Mouse (Mus musculus): Measurements from ENCODE around the gene Samd4b. TPM values are rescaled to one million over a fixed set of nuclear protein-coding genes. Genes with fewer than 3 reads are reported as not detected.

Gene Samd4b
- polyA plus RNA-seq, 1 experiment from 2014 or later: 33.6 TPM

DNA sequence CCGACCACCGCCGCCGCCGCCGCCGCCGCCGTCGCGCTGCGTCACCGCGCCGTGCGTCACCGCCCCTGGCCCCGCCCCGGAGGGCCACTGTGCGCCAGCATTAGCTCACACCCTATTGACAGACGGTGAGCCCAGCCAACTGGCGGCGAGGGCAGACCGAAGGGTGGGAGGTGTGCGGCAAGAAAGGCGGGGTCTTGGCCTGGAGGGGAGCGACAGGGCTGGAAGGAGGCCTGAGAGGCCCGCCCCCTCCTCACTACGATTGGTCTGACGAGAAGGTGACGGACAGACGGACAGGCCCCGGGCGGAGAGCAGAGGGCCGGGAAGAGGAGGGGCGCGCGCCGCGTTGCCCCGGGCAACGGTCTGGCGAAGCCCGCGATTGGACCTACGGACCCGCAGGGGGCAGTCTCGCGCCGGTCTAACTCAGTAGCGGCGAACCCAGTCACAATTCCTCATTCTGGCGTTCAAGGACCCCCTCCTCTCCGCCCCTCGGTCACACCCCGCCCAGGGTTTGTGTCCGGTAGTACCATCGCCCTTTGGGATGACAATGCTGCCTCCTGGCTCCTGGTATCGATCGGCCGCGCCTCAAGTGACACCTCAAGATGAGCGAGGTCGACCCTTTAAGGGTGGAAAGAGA is 161.6 kb downstream of the Samd4b start:
- H3K9ac ChIP-seq: peak overlapping the region; percentile 98

GRCm38 (mm10) chr7:28435660-28436259 is 162.2 kb downstream of the Samd4b start:
- WGBS: under 1% methylated on average over 27 of the region's 70 CpGs

More for the DNA sequence above, 161.6 kb downstream of the Samd4b start:
- no peaks in the 10 kb centered on the region for H3K9me3 ChIP-seq (replicated peaks)
- H3K36me3 ChIP-seq: peaks cover 19% of the 10 kb centered on the region
- peaks cover 40% of the 10 kb centered on the region for H3K4me1 ChIP-seq
- peak overlapping the region; percentile 86 for H3K27ac ChIP-seq
- under 1% methylated on average over 49 of the region's 64 CpGs for WGBS
- H3K4me2 ChIP-seq: peak overlapping the region; percentile 85
- peak overlapping the region; percentile 94 for H3K4me3 ChIP-seq (replicated peaks)
- ATAC-seq (replicated peaks; ENCODE audit: low FRiP score): peak; percentile 99
- no peaks in the 10 kb centered on the region for H3K27me3 ChIP-seq

GRCm38 (mm10) chr7:28432252-28432651 is 165.7 kb downstream of the Samd4b start:
- H3K4me3 ChIP-seq (replicated peaks): no peak overlapping the region
- no peak overlapping the region for H3K4me2 ChIP-seq
- 89% methylated on average over 2 of the region's 2 CpGs for WGBS
- no peaks in the 10 kb centered on the region for H3K9me3 ChIP-seq (replicated peaks)
- H3K27me3 ChIP-seq: no peaks in the 10 kb centered on the region
- H3K27ac ChIP-seq: no peak overlapping the region
- no peak for ATAC-seq (replicated peaks; ENCODE audit: low FRiP score)
- peaks cover 39% of the 10 kb centered on the region for H3K36me3 ChIP-seq
- H3K4me1 ChIP-seq: peaks cover 36% of the 10 kb centered on the region
- H3K9ac ChIP-seq: no peak overlapping the region

More at GRCm38 (mm10) chr7:28435660-28436259, 162.2 kb downstream of the Samd4b start:
- Histone ChIP-seq H3K4me3 (replicated peaks) (peak overlapping the region; percentile 94), H3K4me2 (peak overlapping the region; percentile 65), H3K36me3 (peaks cover 26% of the 10 kb centered on the region), H3K9ac (peak overlapping the region; percentile 98), H3K9me3 (replicated peaks) (no peaks in the 10 kb centered on the region), H3K4me1 (peaks cover 40% of the 10 kb centered on the region), H3K27ac (peak overlapping the region; percentile 66), H3K27me3 (no peaks in the 10 kb centered on the region)
- ATAC-seq (replicated peaks; ENCODE audit: low FRiP score): peak; percentile 49

DNA sequence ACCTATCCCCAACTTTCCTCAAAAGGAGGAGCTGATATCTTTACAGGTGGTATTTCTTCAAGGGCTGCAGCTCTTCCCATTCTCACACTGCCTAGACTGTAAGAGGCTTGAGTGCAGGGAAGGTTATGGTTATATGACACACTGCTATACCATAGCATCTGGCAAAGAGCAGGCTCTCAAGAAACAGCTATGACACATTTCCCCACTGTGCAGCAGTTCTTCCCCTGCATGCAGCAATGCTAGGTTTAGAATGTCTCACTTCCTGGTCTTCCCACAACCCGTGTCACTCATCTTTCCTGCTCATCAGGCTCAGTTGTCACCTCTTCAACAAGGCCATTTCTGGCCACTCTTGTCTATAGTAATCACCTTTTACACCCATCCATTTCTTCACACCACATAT is 167.4 kb downstream of the Samd4b start:
- Histone ChIP-seq H3K4me3 (replicated peaks) (no peak overlapping the region), H3K4me2 (no peak overlapping the region), H3K27me3 (no peaks in the 10 kb centered on the region), H3K27ac (no peak overlapping the region), H3K9me3 (replicated peaks) (no peaks in the 10 kb centered on the region), H3K4me1 (peaks cover 33% of the 10 kb centered on the region), H3K9ac (no peak overlapping the region), H3K36me3 (peaks cover 43% of the 10 kb centered on the region)
- ATAC-seq (replicated peaks; ENCODE audit: low FRiP score): no peak
- 68% methylated on average over 1 of the region's 1 CpGs for WGBS

- no peak for ATAC-seq (replicated peaks; ENCODE audit: low FRiP score)
- Histone ChIP-seq H3K4me1 (peaks cover 5% of the 10 kb centered on the region; the same call in 1 of the 2 replicates), H3K9ac (no peak overlapping the region), H3K27me3 (no peaks in the 10 kb centered on the region), H3K27ac (no peak overlapping the region), H3K4me2 (no peak overlapping the region), H3K4me3 (replicated peaks) (no peak overlapping the region), H3K36me3 (peaks cover 54% of the 10 kb centered on the region), H3K9me3 (replicated peaks) (no peaks in the 10 kb centered on the region)
Measured at GRCm38 (mm10) chr7:28427738-28428137, 170.2 kb downstream of the Samd4b start.

DNA sequence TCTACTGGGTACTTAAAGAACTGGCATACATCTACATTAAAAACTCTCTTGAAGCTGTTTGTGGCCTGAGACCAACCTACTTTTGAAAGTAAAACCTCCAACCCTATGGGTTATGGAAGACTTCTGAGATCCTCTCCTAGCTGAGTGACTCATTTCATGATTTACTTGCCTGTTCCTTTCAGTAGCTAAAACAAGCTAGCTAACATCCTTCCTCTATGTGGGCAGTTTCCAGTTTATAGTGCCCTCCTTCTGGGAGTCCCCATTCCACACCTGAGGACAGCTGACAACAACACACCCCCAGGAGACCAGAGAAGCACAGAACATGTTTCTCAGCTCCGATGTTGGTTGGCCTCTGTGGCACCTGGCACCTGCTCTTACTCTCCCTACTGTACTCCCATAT is 174.9 kb downstream of the Samd4b start:
- ATAC-seq (replicated peaks; ENCODE audit: low FRiP score): no peak
- H3K36me3 ChIP-seq: peaks cover 76% of the 10 kb centered on the region

GRCm38 (mm10) chr7:28419416-28419815 is 178.5 kb downstream of the Samd4b start:
- no peak overlapping the region for H3K4me3 ChIP-seq (replicated peaks)
- H3K36me3 ChIP-seq: peaks cover 98% of the 10 kb centered on the region
- WGBS: 100% methylated on average over 2 of the region's 2 CpGs
- no peak overlapping the region for H3K4me2 ChIP-seq
- ATAC-seq (replicated peaks; ENCODE audit: low FRiP score): no peak
- no peaks in the 10 kb centered on the region for H3K27me3 ChIP-seq
- 0 out of 2 replicates have a peak, but pooled peaks cover 4% of the 10 kb centered on the region for H3K4me1 ChIP-seq
- H3K9ac ChIP-seq: no peak overlapping the region
- H3K27ac ChIP-seq: no peak overlapping the region
- H3K9me3 ChIP-seq (replicated peaks): no peaks in the 10 kb centered on the region

More for the DNA sequence above, 174.9 kb downstream of the Samd4b start:
- Histone ChIP-seq H3K9me3 (replicated peaks) (no peaks in the 10 kb centered on the region), H3K9ac (no peak overlapping the region), H3K4me2 (no peak overlapping the region), H3K4me3 (replicated peaks) (no peak overlapping the region), H3K4me1 (0 out of 2 replicates have a peak, but pooled peaks cover 4% of the 10 kb centered on the region), H3K27ac (no peak overlapping the region), H3K27me3 (no peaks in the 10 kb centered on the region)
- WGBS: 92% methylated on average over 1 of the region's 1 CpGs

GRCm38 (mm10) chr7:28418096-28418670 is 179.8 kb downstream of the Samd4b start:
- ATAC-seq (replicated peaks; ENCODE audit: low FRiP score): no peak
- Histone ChIP-seq H3K4me3 (replicated peaks) (no peak overlapping the region), H3K4me1 (0 out of 2 replicates have a peak, but pooled peaks cover 4% of the 10 kb centered on the region), H3K9ac (no peak overlapping the region), H3K27me3 (no peaks in the 10 kb centered on the region), H3K4me2 (no peak overlapping the region), H3K36me3 (peaks cover 98% of the 10 kb centered on the region), H3K27ac (no peak overlapping the region), H3K9me3 (replicated peaks) (no peaks in the 10 kb centered on the region)
- WGBS: 74% methylated on average over 8 of the region's 8 CpGs

GRCm38 (mm10) chr7:28417368-28417767 is 180.6 kb downstream of the Samd4b start:
- peaks cover 98% of the 10 kb centered on the region for H3K36me3 ChIP-seq
- H3K27ac ChIP-seq: no peak overlapping the region
- no peak overlapping the region for H3K4me2 ChIP-seq
- no peak for ATAC-seq (replicated peaks; ENCODE audit: low FRiP score)
- no peaks in the 10 kb centered on the region for H3K9me3 ChIP-seq (replicated peaks)
- H3K27me3 ChIP-seq: no peaks in the 10 kb centered on the region
- no peak overlapping the region for H3K4me3 ChIP-seq (replicated peaks)
- H3K9ac ChIP-seq: no peak overlapping the region
- 0 out of 2 replicates have a peak, but pooled peaks cover 4% of the 10 kb centered on the region for H3K4me1 ChIP-seq

- Histone ChIP-seq H3K4me3 (replicated peaks) (no peak overlapping the region), H3K36me3 (peaks cover 98% of the 10 kb centered on the region)
- 90% methylated on average over 4 of the region's 4 CpGs for WGBS
Measured at GRCm38 (mm10) chr7:28412826-28413225, 185.1 kb downstream of the Samd4b start.

GRCm38 (mm10) chr7:28410841-28411475 is 187.0 kb downstream of the Samd4b start:
- ATAC-seq (replicated peaks; ENCODE audit: low FRiP score): no peak
- Histone ChIP-seq H3K4me1 (no peaks in the 10 kb centered on the region), H3K36me3 (peaks cover 99% of the 10 kb centered on the region), H3K9me3 (replicated peaks) (no peaks in the 10 kb centered on the region), H3K9ac (no peak overlapping the region), H3K4me2 (no peak overlapping the region), H3K27ac (no peak overlapping the region), H3K4me3 (replicated peaks) (no peak overlapping the region), H3K27me3 (no peaks in the 10 kb centered on the region)
- 81% methylated on average over 3 of the region's 3 CpGs for WGBS

More at GRCm38 (mm10) chr7:28412826-28413225, 185.1 kb downstream of the Samd4b start:
- Histone ChIP-seq H3K27me3 (no peaks in the 10 kb centered on the region), H3K27ac (no peak overlapping the region), H3K9me3 (replicated peaks) (no peaks in the 10 kb centered on the region), H3K4me2 (no peak overlapping the region), H3K4me1 (no peaks in the 10 kb centered on the region), H3K9ac (no peak overlapping the region)
- no peak for ATAC-seq (replicated peaks; ENCODE audit: low FRiP score)

DNA sequence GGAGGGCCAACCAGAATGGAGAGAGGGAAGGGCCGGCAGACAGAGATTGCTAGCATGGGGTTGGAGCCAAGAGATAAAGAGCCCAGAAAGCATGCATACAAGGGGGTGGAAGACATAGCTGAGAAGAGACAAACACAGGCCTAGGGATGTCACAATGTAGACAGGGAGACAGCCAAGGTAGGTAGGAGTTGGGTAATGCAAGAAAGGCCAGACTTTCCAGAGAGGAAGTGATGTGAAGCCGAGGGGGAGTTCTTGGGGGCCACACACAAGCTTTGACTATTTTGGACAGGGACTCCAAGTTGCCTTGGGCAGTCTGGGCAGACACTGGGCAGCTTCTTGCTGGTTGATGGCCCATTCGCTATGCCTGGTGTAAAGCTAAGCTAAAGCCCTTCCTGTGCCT is 196.0 kb downstream of the Samd4b start:
- H3K36me3 ChIP-seq: peaks cover 97% of the 10 kb centered on the region
- H3K9ac ChIP-seq: no peak overlapping the region
- 74% methylated on average over 3 of the region's 3 CpGs for WGBS
- H3K27ac ChIP-seq: no peak overlapping the region
- ATAC-seq (replicated peaks; ENCODE audit: low FRiP score): no peak
- H3K4me1 ChIP-seq: no peaks in the 10 kb centered on the region
- no peak overlapping the region for H3K4me3 ChIP-seq (replicated peaks)
- no peak overlapping the region for H3K4me2 ChIP-seq
- H3K27me3 ChIP-seq: no peaks in the 10 kb centered on the region
- H3K9me3 ChIP-seq (replicated peaks): no peaks in the 10 kb centered on the region

Data from kidney, embryonic 15.5 days (tissue).